Mouse (Mus musculus) urinary bladder, adult 18-20 months (tissue): Measurements from ENCODE around the gene P4htm.
A peak's percentile ranks its signal among the peaks of the same experiment; 100 is the strongest.
"Not testable (repeated sequence)": the region's sequence is repeated elsewhere in the genome, so short reads cannot be mapped to it uniquely, and the experiment has no call there.

Experiments used
- DNase-seq, 2 experiments: peaks; one replicate each; pipeline ENCODE4 v3.0.0; 2022; ENCODE audit warnings: low spot score in 2 of 2, mixed read lengths in 2 of 2

P4htm gene

GRCm38 (mm10) chr9:108596998-108597764 lies at the start of gene P4htm:
Gene P4htm, minus strand, starts transcription at chr9:108597667.
- DNase-seq: peak in 1 of 2 experiments; percentile 53

- DNase-seq: no peak
These were observed 42.4 kb upstream of the P4htm start for GRCm38 (mm10) chr9:108639825-108640224.

GRCm38 (mm10) chr9:108635415-108635814 lies 37.9 kb upstream of the P4htm start:
- DNase-seq: no peak

GRCm38 (mm10) chr9:108633846-108634245 lies 36.4 kb upstream of the P4htm start:
- DNase-seq: no peak

DNA sequence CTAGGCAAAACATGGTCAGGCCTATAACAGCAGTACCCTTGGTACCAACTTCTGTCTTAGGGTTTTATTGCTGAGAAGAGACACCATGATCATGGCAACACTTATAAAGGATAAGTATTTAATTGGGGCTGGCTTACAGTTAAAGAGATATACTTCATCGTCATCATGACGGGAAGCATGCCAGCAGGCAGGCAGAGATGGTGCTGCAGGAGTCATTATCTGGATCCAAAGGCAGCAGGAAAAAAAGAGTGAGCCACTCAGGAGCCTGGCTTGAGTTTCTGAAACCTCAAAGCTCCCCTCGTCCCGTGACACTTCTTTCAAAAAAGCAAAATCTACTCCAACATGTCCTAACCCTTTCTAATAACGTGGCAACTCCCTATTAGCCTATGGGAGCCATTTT lies 34.9 kb upstream of the P4htm start:
- DNase-seq: no peak

DNA sequence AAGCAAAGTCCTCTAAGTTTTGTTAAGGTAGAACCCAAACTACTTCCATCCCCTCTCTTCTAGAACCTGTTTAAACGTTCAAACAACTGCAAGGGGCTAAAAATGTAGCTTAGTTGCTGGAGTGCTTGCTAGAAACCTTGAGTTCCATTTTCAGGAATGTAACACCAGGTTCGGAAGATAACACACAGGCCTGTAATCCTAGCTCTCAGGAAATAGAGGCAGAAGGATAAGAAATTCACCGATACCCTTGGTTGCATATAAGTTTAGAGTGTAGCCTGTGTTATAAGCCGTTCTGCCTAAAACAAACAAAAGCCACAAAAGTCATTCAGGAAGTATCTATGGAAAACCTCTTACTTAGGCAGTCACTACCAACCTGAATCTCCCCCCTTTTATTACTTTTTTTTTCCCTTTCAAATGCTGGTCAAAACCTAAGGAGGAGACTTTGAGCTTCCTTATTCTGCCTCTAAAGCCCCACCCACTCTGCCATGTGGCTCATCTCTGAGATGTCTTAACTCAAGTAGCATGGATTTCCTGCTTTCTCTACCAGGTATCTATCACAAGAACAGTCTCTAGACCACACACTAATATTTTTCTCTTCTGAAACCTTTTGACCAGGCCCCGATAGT lies 34.3 kb upstream of the P4htm start:
- no peak for DNase-seq

- no peak for DNase-seq
These were observed 33.2 kb upstream of the P4htm start for GRCm38 (mm10) chr9:108630683-108631082.

DNA sequence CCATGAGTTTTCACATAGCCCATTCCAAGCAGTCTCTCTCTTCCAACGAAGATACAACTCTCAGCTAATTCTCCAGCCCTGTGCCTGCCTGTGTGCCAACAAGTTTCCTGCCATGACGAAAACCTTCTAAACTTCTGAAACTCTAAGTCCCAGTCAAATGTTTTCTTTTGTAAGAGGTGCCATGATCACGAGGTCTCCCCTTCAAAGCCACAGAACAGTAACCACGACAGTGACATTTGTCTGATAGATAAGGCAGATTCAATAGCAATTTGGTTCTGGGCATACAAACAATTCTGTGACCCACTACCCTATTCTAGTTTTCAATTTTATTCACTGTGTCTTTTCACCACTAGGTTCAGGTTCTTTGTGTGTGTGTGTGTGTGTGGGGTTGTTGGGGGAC lies 30.7 kb upstream of the P4htm start:
- DNase-seq: no peak

GRCm38 (mm10) chr9:108626498-108626897 lies 29.0 kb upstream of the P4htm start:
- no peak for DNase-seq

- no peak for DNase-seq
These were observed 19.8 kb upstream of the P4htm start for GRCm38 (mm10) chr9:108617301-108617700.

DNA sequence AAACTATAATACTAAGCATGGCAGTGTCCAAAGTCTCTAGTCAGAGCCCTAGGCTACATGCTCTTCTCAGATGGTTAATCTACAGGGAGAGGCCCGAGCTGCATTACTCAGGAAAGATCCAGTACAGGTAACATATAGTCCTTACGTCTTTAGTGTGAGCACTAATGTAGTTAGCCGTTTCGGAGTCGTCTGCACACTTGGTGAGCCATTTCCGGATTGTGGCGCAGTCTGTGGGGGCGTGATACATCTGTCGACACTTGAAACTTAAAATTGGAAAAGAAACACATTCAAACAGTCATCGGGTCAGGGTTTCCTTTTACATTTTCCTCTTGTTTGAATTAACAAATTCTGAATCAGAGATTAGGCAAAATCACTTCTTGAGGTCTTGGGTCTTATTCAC lies 14.0 kb upstream of the P4htm start:
- DNase-seq: no peak

- DNase-seq: no peak
These were observed 11.4 kb upstream of the P4htm start for GRCm38 (mm10) chr9:108608889-108609288.

DNA sequence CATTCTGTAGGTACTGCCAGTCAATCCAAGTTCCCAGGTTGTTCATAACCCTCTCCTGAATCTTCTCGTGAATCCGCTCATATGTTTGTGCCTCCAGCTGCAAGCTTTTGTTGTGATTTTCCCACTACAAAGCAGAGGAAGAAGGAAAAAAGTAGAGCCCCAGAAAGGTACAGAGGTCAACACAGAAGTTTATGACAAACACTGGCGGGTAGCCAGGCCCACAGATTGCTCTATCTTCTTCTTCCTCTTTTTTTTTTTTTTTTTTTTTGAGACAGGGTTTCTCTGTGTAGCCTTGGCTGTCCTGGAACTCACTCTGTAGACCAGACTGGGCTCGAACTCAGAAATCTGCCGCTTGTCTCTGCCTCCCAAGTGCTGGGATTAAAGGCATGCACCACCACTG lies 10.5 kb upstream of the P4htm start:
- DNase-seq: not testable (repeated sequence)

DNA sequence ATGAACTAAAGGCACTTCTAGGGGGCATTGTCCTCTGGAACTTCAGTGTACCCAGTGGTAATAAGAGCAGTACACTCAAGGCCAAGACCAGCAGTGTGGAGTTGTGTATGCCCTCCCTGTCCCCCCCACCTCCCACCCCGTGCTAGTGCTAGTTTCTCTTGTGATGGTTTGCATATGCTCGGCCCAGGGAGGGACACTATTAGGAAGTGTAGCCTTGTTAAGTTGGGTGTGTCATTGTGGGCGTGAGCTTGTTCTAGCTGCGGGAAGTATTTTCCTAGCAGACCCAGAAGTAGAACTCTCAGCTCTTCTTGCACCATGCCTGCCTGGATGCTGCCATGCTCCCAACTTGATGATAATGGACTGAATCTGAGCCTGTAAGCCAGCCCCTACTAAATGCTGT lies 4.5 kb upstream of the P4htm start:
- no peak for DNase-seq

DNA sequence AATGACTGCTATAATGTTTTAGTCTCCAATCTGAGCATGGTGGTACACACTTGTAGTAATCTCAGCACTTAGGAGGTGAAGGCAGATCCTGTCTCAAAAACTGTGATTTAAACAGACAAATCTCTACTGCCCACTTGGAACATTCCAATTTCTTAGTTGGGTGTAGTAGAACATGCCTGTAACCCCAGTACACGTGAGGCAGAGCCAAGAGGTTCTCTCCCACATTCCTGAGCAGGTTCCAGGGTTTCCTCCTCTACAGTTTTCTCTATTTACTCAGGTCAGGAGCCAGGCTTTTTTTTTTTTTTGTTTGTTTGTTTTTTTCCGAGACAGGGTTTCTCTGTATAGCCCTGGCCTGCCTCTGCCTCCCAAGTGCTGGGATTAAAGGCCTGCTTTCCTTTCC lies 2.5 kb upstream of the P4htm start:
- no peak for DNase-seq

- no peak for DNase-seq
These were observed 1.6 kb upstream of the P4htm start for GRCm38 (mm10) chr9:108599021-108599566.

DNA sequence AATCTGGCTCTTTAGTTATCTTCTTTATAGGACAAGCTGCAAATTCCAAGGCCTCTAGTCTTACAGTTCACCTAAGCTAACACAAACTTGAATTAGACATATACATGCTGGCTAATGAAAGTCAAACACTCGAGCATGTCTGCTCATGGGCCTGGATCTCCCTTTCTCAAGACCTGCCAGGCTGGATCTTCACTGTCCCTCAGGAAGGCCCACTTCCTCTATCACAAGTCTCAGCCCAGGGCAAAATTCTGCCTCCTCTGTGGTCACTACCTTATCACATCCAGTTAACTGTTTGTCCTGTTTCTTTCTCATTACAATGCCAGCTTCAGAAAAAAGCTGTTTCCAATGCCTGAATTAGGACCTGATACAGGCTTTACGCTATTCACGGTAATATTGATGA lies 3.1 kb downstream of the P4htm start:
- no peak for DNase-seq

GRCm38 (mm10) chr9:108591462-108591861 lies 6.0 kb downstream of the P4htm start:
- DNase-seq: no peak

DNA sequence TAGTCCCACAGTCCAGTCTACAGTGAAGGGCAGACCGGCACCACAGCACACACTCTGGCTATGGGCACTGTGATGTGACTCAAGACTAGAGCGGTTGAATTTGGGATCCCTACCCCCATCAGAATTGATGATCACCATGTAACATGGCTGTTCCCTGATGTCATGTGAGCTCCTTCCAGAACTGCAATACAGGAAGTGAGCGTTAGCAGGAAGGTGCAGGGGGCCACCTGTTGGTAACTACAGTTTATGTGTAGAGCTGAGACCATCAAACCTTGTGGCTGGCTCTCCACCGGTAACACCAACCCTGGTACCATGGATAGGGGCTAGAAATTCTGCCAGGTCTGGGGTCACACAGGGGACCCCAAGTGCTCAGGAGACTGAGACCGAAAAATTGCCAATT lies 8.2 kb downstream of the P4htm start:
- no peak for DNase-seq

- DNase-seq: peak in 1 of 2 experiments; percentile 65
These were observed 9.8 kb downstream of the P4htm start for GRCm38 (mm10) chr9:108587571-108588180.

GRCm38 (mm10) chr9:108579344-108579690 lies 18.1 kb downstream of the P4htm start:
- DNase-seq: no peak

- DNase-seq: peak; percentile 80 to 84
These were observed 18.7 kb downstream of the P4htm start, which contains the start of gene Wdr6 for GRCm38 (mm10) chr9:108578545-108579343. Gene Wdr6, minus strand, starts transcription at chr9:108578739.
